Mouse (Mus musculus): Measurements from ENCODE around the gene Olfr1321.

The Olfr1321 gene
- long read RNA-seq, experiment 1, result 0 reads
- long read RNA-seq, experiment 2, result 0 reads

DNA sequence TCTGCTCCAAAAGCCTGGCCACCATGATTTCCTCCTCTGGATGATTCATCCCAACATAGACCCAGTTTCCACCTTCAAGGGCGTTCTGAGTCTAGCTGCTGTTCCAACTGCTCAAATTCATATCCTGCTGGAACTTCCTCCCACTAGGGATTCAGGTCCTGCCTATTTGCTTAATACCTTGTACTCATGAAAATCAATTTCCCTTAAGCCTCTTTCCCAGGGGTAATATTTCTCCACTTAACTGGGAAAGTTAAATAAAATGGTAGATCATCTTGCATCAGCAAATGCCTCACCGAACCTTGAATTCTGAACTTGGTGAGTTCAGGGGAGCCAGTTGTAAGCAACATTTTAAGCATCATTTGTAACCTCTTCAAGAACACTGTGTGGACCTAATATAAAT lies at the start of gene Olfr1321:
Gene Olfr1321 (minus strand): TSS at position 101 of the 400 bp plus-strand sequence.
- intact Hi-C loops (cut with DNase I), result no loop called here

DNA sequence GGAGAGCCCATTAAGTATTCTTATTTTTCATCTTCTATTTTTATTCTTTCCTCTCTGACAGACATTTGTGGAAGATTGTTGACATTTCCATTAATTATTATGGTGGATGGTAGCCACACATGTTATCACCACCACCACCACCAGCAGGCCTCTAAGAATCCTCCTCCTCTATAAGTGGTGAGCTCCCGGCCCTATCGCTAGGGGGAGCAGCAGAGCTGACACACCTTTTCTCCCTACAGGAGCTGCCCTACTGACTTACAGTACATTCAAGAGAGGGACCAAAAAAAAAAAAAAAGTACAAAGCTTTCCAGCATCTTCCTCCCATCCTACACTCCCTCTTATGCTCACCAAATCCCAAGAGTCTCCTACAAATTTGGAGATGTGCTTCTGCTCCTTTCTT lies 36.0 kb upstream of the Olfr1321 start:
- intact Hi-C loops (cut with DNase I), result no loop called here

DNA sequence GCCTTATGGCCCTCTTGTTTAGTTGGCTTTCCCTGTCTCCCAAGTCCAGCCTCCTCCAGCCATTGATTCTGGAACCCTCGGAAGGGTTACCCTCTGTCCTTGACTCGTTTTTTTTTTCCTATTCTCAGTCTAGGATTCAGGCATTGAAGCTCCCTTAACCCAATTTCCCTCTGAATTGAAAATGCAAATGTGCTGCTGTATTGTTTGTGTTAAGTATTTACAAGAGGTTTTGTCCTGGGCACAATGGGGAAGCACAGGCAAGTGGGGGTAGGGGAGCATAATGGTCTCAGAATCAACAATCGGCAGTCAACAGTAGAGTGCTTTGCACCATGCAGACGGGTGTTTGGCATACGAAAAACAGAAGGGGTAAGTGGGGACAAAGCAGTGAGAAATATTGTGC lies 10.3 kb upstream of the Olfr1321 start:
- intact Hi-C loops (cut with DNase I), result no loop called here
